Mouse (Mus musculus): Measurements from ENCODE around the gene Tcf3.

DNA sequence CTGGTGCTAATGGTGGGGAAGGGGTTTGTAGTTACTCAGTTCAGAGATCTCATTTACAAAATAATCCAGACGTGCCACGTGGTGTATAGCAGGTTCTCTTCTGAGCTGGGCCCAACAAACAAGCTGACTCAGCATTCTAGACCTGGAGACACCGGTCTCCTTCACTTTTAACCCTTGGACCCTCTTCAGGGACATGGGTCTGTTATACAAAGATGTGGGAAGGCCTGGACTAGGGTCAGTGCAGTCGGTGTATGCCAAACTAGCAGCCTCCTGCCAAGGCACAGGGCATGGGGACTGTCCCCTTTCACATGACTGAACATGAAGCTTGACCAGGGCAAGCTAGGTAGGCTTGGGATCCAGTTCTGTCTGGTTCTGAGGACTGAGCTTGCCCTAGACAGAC is 26.9 kb upstream of the Tcf3 start:
- TF ChIP-seq CTCF (IDR thresholded peaks at IDR 0.05; ENCODE audit: low read depth, low read length) (no peak), POLR2A (IDR thresholded peaks at IDR 0.05; ENCODE audit: extremely low read depth, insufficient read depth, low read length) (no peak)

All from liver, adult 2 months (tissue).